9 mouse cellular contexts compared by ENCODE assay signal in genomic region chr2:169633491-169634289, GRCm38 (mm10). TPM values are rescaled to one million over a fixed set of nuclear protein-coding genes. Genes with fewer than 3 reads are reported as not detected.
DNase-seq lines count a peak whose midpoint lies in the region; ATAC-seq and TF ChIP-seq lines count a peak whose summit lies in the region.
"Had no signal": no experiment of that assay in that cellular context is flagged by ENCODE, and none has a peak within 500 bp of the region (broad histone marks: within the 10 kb centered on the region; RNA-seq: fewer than 3 reads in every experiment).

No protein-coding gene starts in this region.

- DNase-seq in CD4-positive helper T cell, adult 2 months (ENCODE audit: low read depth, low spot score): peak; percentile 26
- peak; percentile 41 for DNase-seq in embryonic facial prominence, embryonic 14.5 days (ENCODE audit: low spot score)
- DNase-seq in kidney, postnatal 14 days: peak; percentile 52
- peak; percentile 57 for DNase-seq in thymus, postnatal 0 days (ENCODE audit: low spot score)
- no peak for DNase-seq in layer of hippocampus, postnatal 25 days (ENCODE audit: extremely low spot score in 1 of 2, low spot score in 1 of 2)

- H3K4me3 ChIP-seq in E14TG2a.4 (replicated peaks; ENCODE audit: low read length): peak overlapping the region; percentile 77
- H3K4me3 ChIP-seq in embryonic facial prominence, embryonic 14.5 days (ENCODE audit: low read depth, low read length): peak overlapping the region; percentile 59
- H3K4me3 ChIP-seq in heart, embryonic 15.5 days: peak overlapping the region; percentile 67
- H3K4me3 ChIP-seq in midbrain, embryonic 12.5 days: peak overlapping the region; percentile 63

- no peaks in the 10 kb centered on the region for H3K9me3 ChIP-seq in E14TG2a.4 (ENCODE audit: low read length)
- no peaks in the 10 kb centered on the region for H3K9me3 ChIP-seq in embryonic facial prominence, embryonic 14.5 days (ENCODE audit: control insufficient read depth, low read length)
- H3K9me3 ChIP-seq in heart, embryonic 15.5 days (replicated peaks): no peaks in the 10 kb centered on the region
- no peaks in the 10 kb centered on the region for H3K9me3 ChIP-seq in midbrain, embryonic 12.5 days

- H3K4me2 ChIP-seq in embryonic facial prominence, embryonic 14.5 days (ENCODE audit: low read depth, low read length): peak overlapping the region; percentile 68
- peak overlapping the region; percentile 92 for H3K4me2 ChIP-seq in heart, embryonic 15.5 days
- H3K4me2 ChIP-seq in midbrain, embryonic 12.5 days (replicated peaks): peak overlapping the region; percentile 99

- peak; percentile 37 for ATAC-seq in embryonic facial prominence, embryonic 14.5 days (ENCODE audit: low read depth)
- ATAC-seq in heart, embryonic 15.5 days (replicated peaks; ENCODE audit: insufficient number of reproducible peaks, insufficient read depth, low FRiP score, low read depth): no peak
- ATAC-seq in midbrain, embryonic 12.5 days (ENCODE audit: low FRiP score, low read depth): peak; percentile 59

- no peak for TF ChIP-seq CTCF in E14TG2a.4 (conservative IDR thresholded peaks at IDR 0.05; ENCODE audit: low read length)

- H3K27me3 ChIP-seq in E14TG2a.4 (ENCODE audit: insufficient read depth, low read length): peaks cover 52% of the 10 kb centered on the region
- H3K27me3 ChIP-seq in embryonic facial prominence, embryonic 14.5 days (replicated peaks; ENCODE audit: control insufficient read depth, insufficient read depth, low read length): no peaks in the 10 kb centered on the region
- no peaks in the 10 kb centered on the region for H3K27me3 ChIP-seq in heart, embryonic 15.5 days
- H3K27me3 ChIP-seq in midbrain, embryonic 12.5 days: peaks cover 12% of the 10 kb centered on the region; the same call in 1 of the 2 replicates

- peaks cover 11% of the 10 kb centered on the region for H3K4me1 ChIP-seq in E14TG2a.4 (replicated peaks; ENCODE audit: low read depth, low read length)
- peaks cover 3% of the 10 kb centered on the region; the same call in 1 of the 2 replicates for H3K4me1 ChIP-seq in embryonic facial prominence, embryonic 14.5 days (ENCODE audit: control insufficient read depth, insufficient read depth, low read length)
- H3K4me1 ChIP-seq in heart, embryonic 15.5 days (replicated peaks): peaks cover 12% of the 10 kb centered on the region; the same call in 1 of the 2 replicates
- H3K4me1 ChIP-seq in midbrain, embryonic 12.5 days: peaks cover 4% of the 10 kb centered on the region; the same call in 1 of the 2 replicates

- H3K9ac ChIP-seq in embryonic facial prominence, embryonic 14.5 days (ENCODE audit: low read depth, low read length): peak overlapping the region; percentile 81
- H3K9ac ChIP-seq in heart, embryonic 15.5 days: peak overlapping the region; percentile 76
- H3K9ac ChIP-seq in midbrain, embryonic 12.5 days (replicated peaks): peak overlapping the region; percentile 79

- under 1% methylated on average over 28 of the region's 38 CpGs for WGBS in embryonic facial prominence, embryonic 14.5 days
- under 1% methylated on average over 38 of the region's 38 CpGs for WGBS in heart, embryonic 15.5 days
- WGBS in midbrain, embryonic 12.5 days: 1% methylated on average over 38 of the region's 38 CpGs

- H3K27ac ChIP-seq in embryonic facial prominence, embryonic 14.5 days (replicated peaks; ENCODE audit: low read depth, low read length): peak overlapping the region; percentile 78
- peak overlapping the region; percentile 81 for H3K27ac ChIP-seq in heart, embryonic 15.5 days
- 0 out of 2 replicates have a peak overlapping the region, but pooled peaks have one; percentile 15 for H3K27ac ChIP-seq in midbrain, embryonic 12.5 days (replicated peaks)

- no peaks in the 10 kb centered on the region for H3K36me3 ChIP-seq in E14TG2a.4 (ENCODE audit: insufficient read depth, low read length)
- H3K36me3 ChIP-seq in embryonic facial prominence, embryonic 14.5 days (ENCODE audit: control insufficient read depth, insufficient read depth, low read length): no peaks in the 10 kb centered on the region
- H3K36me3 ChIP-seq in heart, embryonic 15.5 days: no peaks in the 10 kb centered on the region
- no peaks in the 10 kb centered on the region for H3K36me3 ChIP-seq in midbrain, embryonic 12.5 days

RNA-seq across cellular contexts. Expression of gene Tshz2, which starts 0.9 kb away (rescaled TPM):
- polyA plus RNA-seq in embryonic facial prominence, embryonic 14.5 days (2014; fragmentation: Nextera tagmentation; extraction: Ambion mirVana): 8.5 and 9.3 TPM in 2 replicates
- polyA plus RNA-seq in heart, embryonic 15.5 days (2015; fragmentation: Nextera tagmentation; extraction: Ambion mirVana): 3.6 and 4.7 TPM in 2 replicates
- polyA plus RNA-seq in midbrain, embryonic 12.5 days (2016; fragmentation: Nextera tagmentation; extraction: Ambion mirVana): 5.4 and 6.0 TPM in 2 replicates
- polyA plus RNA-seq in thymus, postnatal 0 days (2015; fragmentation: Nextera tagmentation; extraction: Ambion mirVana): 1.1 and 1.7 TPM in 2 replicates
- total RNA-seq in layer of hippocampus, postnatal 25 days (2021): 10 to 100 TPM; 26.7 to 41.8 TPM
- total RNA-seq: neutrophil, adult 5-6 weeks had no signal

RNA-seq across cellular contexts. Expression of gene Gm11011, which starts 46.1 kb away (rescaled TPM):
- polyA plus RNA-seq in embryonic facial prominence, embryonic 14.5 days (2014; fragmentation: Nextera tagmentation; extraction: Ambion mirVana): not detected in 2 replicates
- not detected in 2 replicates for polyA plus RNA-seq in heart, embryonic 15.5 days (2015; fragmentation: Nextera tagmentation; extraction: Ambion mirVana)
- not detected in 2 replicates for polyA plus RNA-seq in midbrain, embryonic 12.5 days (2016; fragmentation: Nextera tagmentation; extraction: Ambion mirVana)
- not detected in 2 replicates for polyA plus RNA-seq in thymus, postnatal 0 days (2015; fragmentation: Nextera tagmentation; extraction: Ambion mirVana)
- not detected for total RNA-seq in layer of hippocampus, postnatal 25 days (2021)
- total RNA-seq: neutrophil, adult 5-6 weeks had no signal

Comparison
In these comparisons a context has a peak if more than half of its experiments do, and no peak if none do; other contexts are left out.
1. DNase-seq: peak in CD4-positive helper T cell, adult 2 months (single experiment), embryonic facial prominence, embryonic 14.5 days (single experiment), kidney, postnatal 14 days (single experiment) and thymus, postnatal 0 days (single experiment); none in layer of hippocampus, postnatal 25 days (0 of 2).
2. H3K27ac ChIP-seq: peak in every context shown above with its lines; median percentile 81 in heart, embryonic 15.5 days; 78 in embryonic facial prominence, embryonic 14.5 days; 15 in midbrain, embryonic 12.5 days.
3. Peak in every context shown above with its lines, with median percentiles within 50 percentile points of each other: H3K4me3 ChIP-seq, H3K4me2 ChIP-seq and H3K9ac ChIP-seq.